Mouse (Mus musculus): Measurements from ENCODE around the gene Gp9.

- TF ChIP-seq CTCF (IDR thresholded peaks at IDR 0.05; ENCODE audit: extremely low read depth, insufficient read depth, low read length), result peak; percentile 53
- no peak for TF ChIP-seq POLR2A (IDR thresholded peaks at IDR 0.05; ENCODE audit: extremely low read depth, insufficient read depth, low read length)
Observed at GRCm38 (mm10) chr6:87763376-87764280, 14.2 kb upstream of the Gp9 start.
